Mouse (Mus musculus): ENCODE data around the gene Camsap1. TPM values are rescaled to one million over a fixed set of nuclear protein-coding genes. Genes with fewer than 3 reads are reported as not detected.

The Camsap1 gene
- polyA plus RNA-seq (2015; fragmentation: Nextera tagmentation; extraction: Ambion mirVana), result 4.1 and 5.4 TPM in 2 replicates

- DNase-seq, result peak; percentile 100
- peaks cover 52% of the 10 kb centered on the region for H3K4me1 ChIP-seq (replicated peaks)
- H3K9me3 ChIP-seq (replicated peaks), result no peaks in the 10 kb centered on the region
- peaks cover 19% of the 10 kb centered on the region; the same call in 1 of the 2 replicates for H3K27me3 ChIP-seq
- under 1% methylated on average over 48 of the region's 64 CpGs for WGBS (ENCODE audit: insufficient replicate concordance)
- peak; percentile 98 for ATAC-seq (ENCODE audit: low read depth)
- H3K27ac ChIP-seq, result peak within 1 kb of the TSS; percentile 84
- peaks cover 3% of the 10 kb centered on the region; the same call in 1 of the 2 replicates for H3K36me3 ChIP-seq
- peak within 1 kb of the TSS; percentile 96 for H3K9ac ChIP-seq
- peak within 1 kb of the TSS; percentile 95 for H3K4me3 ChIP-seq (replicated peaks)
- peak within 1 kb of the TSS; percentile 95 for H3K4me2 ChIP-seq
Measured at GRCm38 (mm10) chr2:25983159-25983907, at the start of gene Camsap1. Gene Camsap1 (minus strand): TSS chr2:25983282.

GRCm38 (mm10) chr2:26030288-26030687 is 47.2 kb upstream of the Camsap1 start:
- ATAC-seq (ENCODE audit: low read depth) (peak; percentile 70; the same call in 1 of the 2 replicates), DNase-seq (no peak)
- peaks cover 19% of the 10 kb centered on the region for H3K4me1 ChIP-seq (replicated peaks)
- no peaks in the 10 kb centered on the region for H3K36me3 ChIP-seq
- no peak overlapping the region for H3K4me2 ChIP-seq
- peaks cover 13% of the 10 kb centered on the region; the same call in 1 of the 2 replicates for H3K27me3 ChIP-seq
- no peak overlapping the region for H3K4me3 ChIP-seq (replicated peaks)
- no peaks in the 10 kb centered on the region for H3K9me3 ChIP-seq (replicated peaks)
- H3K27ac ChIP-seq, result no peak overlapping the region
- no peak overlapping the region for H3K9ac ChIP-seq
- WGBS (ENCODE audit: insufficient replicate concordance), result 38% methylated on average over 3 of the region's 3 CpGs

GRCm38 (mm10) chr2:26024138-26025075 is 41.3 kb upstream of the Camsap1 start:
- no peak overlapping the region for H3K4me2 ChIP-seq
- peaks cover 39% of the 10 kb centered on the region for H3K4me1 ChIP-seq (replicated peaks)
- H3K9me3 ChIP-seq (replicated peaks), result no peaks in the 10 kb centered on the region
- H3K27me3 ChIP-seq, result peaks cover 12% of the 10 kb centered on the region; the same call in 1 of the 2 replicates
- H3K36me3 ChIP-seq, result peaks cover 2% of the 10 kb centered on the region; the same call in 1 of the 2 replicates
- H3K27ac ChIP-seq, result peak overlapping the region; percentile 84
- peak overlapping the region; percentile 59 for H3K9ac ChIP-seq
- WGBS (ENCODE audit: insufficient replicate concordance), result 32% methylated on average over 4 of the region's 4 CpGs
- DNase-seq (no peak), ATAC-seq (ENCODE audit: low read depth) (no peak)
- no peak overlapping the region for H3K4me3 ChIP-seq (replicated peaks)

GRCm38 (mm10) chr2:26022626-26023025 is 39.5 kb upstream of the Camsap1 start:
- Histone ChIP-seq H3K4me1 (replicated peaks) (peaks cover 55% of the 10 kb centered on the region), H3K4me2 (0 out of 2 replicates have a peak overlapping the region, but pooled peaks have one; percentile 4), H3K9ac (peak overlapping the region; percentile 52), H3K4me3 (replicated peaks) (no peak overlapping the region), H3K27ac (peak overlapping the region; percentile 99), H3K36me3 (peaks cover 15% of the 10 kb centered on the region), H3K9me3 (replicated peaks) (no peaks in the 10 kb centered on the region), H3K27me3 (0 out of 2 replicates have a peak, but pooled peaks cover under 1% of the 10 kb centered on the region)
- DNase-seq (no peak), ATAC-seq (ENCODE audit: low read depth) (no peak)
- WGBS (ENCODE audit: insufficient replicate concordance), result 84% methylated on average over 1 of the region's 1 CpGs

GRCm38 (mm10) chr2:26022258-26022565 is 39.1 kb upstream of the Camsap1 start:
- Histone ChIP-seq H3K27me3 (no peaks in the 10 kb centered on the region), H3K4me3 (replicated peaks) (peak overlapping the region; percentile 70), H3K4me2 (peak overlapping the region; percentile 88), H3K4me1 (replicated peaks) (peaks cover 60% of the 10 kb centered on the region), H3K9ac (peak overlapping the region; percentile 94), H3K27ac (peak overlapping the region; percentile 99), H3K36me3 (peaks cover 16% of the 10 kb centered on the region), H3K9me3 (replicated peaks) (no peaks in the 10 kb centered on the region)
- DNase-seq, result no peak
- WGBS (ENCODE audit: insufficient replicate concordance), result 75% methylated on average over 8 of the region's 8 CpGs
- ATAC-seq (ENCODE audit: low read depth), result no peak

GRCm38 (mm10) chr2:26021561-26022257 is 38.6 kb upstream of the Camsap1 start, which contains the start of gene Ubac1:
Gene Ubac1 (minus strand): TSS chr2:26021747.
- Histone ChIP-seq H3K4me3 (replicated peaks) (peak within 1 kb of the TSS; percentile 70), H3K9me3 (replicated peaks) (no peaks in the 10 kb centered on the region), H3K36me3 (peaks cover 21% of the 10 kb centered on the region), H3K4me1 (replicated peaks) (peaks cover 65% of the 10 kb centered on the region), H3K27ac (peak within 1 kb of the TSS; percentile 99), H3K27me3 (no peaks in the 10 kb centered on the region), H3K4me2 (peak within 1 kb of the TSS; percentile 88), H3K9ac (peak within 1 kb of the TSS; percentile 94)
- DNase-seq, result peak; percentile 91
- peak; percentile 87 for ATAC-seq (ENCODE audit: low read depth)
- WGBS (ENCODE audit: insufficient replicate concordance), result 7% methylated on average over 50 of the region's 50 CpGs

- peak overlapping the region; percentile 99 for H3K27ac ChIP-seq
- H3K4me1 ChIP-seq (replicated peaks), result peaks cover 72% of the 10 kb centered on the region
- no peaks in the 10 kb centered on the region for H3K9me3 ChIP-seq (replicated peaks)
- peaks cover 29% of the 10 kb centered on the region for H3K36me3 ChIP-seq
- ATAC-seq (ENCODE audit: low read depth) (peak; percentile 53), DNase-seq (no peak)
- WGBS (ENCODE audit: insufficient replicate concordance), result 2% methylated on average over 38 of the region's 38 CpGs
- peak overlapping the region; percentile 70 for H3K4me3 ChIP-seq (replicated peaks)
- peak overlapping the region; percentile 88 for H3K4me2 ChIP-seq
- H3K9ac ChIP-seq, result peak overlapping the region; percentile 94
- H3K27me3 ChIP-seq, result no peaks in the 10 kb centered on the region
Measured at GRCm38 (mm10) chr2:26020714-26021560, 37.9 kb upstream of the Camsap1 start.

- Histone ChIP-seq H3K27ac (peak overlapping the region; percentile 99), H3K4me1 (replicated peaks) (peaks cover 82% of the 10 kb centered on the region), H3K4me2 (peak overlapping the region; percentile 88), H3K9ac (peak overlapping the region; percentile 94), H3K27me3 (no peaks in the 10 kb centered on the region), H3K36me3 (peaks cover 39% of the 10 kb centered on the region), H3K9me3 (replicated peaks) (no peaks in the 10 kb centered on the region), H3K4me3 (replicated peaks) (peak overlapping the region; percentile 70)
- ATAC-seq (ENCODE audit: low read depth) (peak; percentile 39), DNase-seq (no peak)
- WGBS (ENCODE audit: insufficient replicate concordance), result 43% methylated on average over 3 of the region's 3 CpGs
Measured at GRCm38 (mm10) chr2:26019923-26020322, 36.8 kb upstream of the Camsap1 start.

- peak overlapping the region; percentile 70 for H3K4me3 ChIP-seq (replicated peaks)
- no peaks in the 10 kb centered on the region for H3K27me3 ChIP-seq
- H3K4me1 ChIP-seq (replicated peaks), result peaks cover 79% of the 10 kb centered on the region
- DNase-seq (no peak), ATAC-seq (ENCODE audit: low read depth) (no peak)
- H3K9me3 ChIP-seq (replicated peaks), result no peaks in the 10 kb centered on the region
- 25% methylated on average over 4 of the region's 4 CpGs for WGBS (ENCODE audit: insufficient replicate concordance)
- peaks cover 65% of the 10 kb centered on the region for H3K36me3 ChIP-seq
- H3K9ac ChIP-seq, result peak overlapping the region; percentile 94
- H3K27ac ChIP-seq, result peak overlapping the region; percentile 99
- peak overlapping the region; percentile 88 for H3K4me2 ChIP-seq
Measured at GRCm38 (mm10) chr2:26017326-26017725, 34.2 kb upstream of the Camsap1 start.

- H3K9ac ChIP-seq, result peak overlapping the region; percentile 94
- H3K4me1 ChIP-seq (replicated peaks), result peaks cover 88% of the 10 kb centered on the region
- H3K4me2 ChIP-seq, result peak overlapping the region; percentile 88
- 24% methylated on average over 3 of the region's 3 CpGs for whole genome bisulfite sequencing (ENCODE audit: insufficient replicate concordance)
- peak; percentile 97 for ATAC-seq (ENCODE audit: low read depth)
- no peaks in the 10 kb centered on the region for H3K9me3 ChIP-seq (replicated peaks)
- H3K27ac ChIP-seq, result peak overlapping the region; percentile 99
- peak overlapping the region; percentile 70 for H3K4me3 ChIP-seq (replicated peaks)
- peak; percentile 91 for DNase-seq
- no peaks in the 10 kb centered on the region for H3K27me3 ChIP-seq
- peaks cover 92% of the 10 kb centered on the region for H3K36me3 ChIP-seq
Measured at GRCm38 (mm10) chr2:26013674-26014073, 30.6 kb upstream of the Camsap1 start.
